Mouse (Mus musculus): ENCODE measurements around the gene Ccdc97.

- TF ChIP-seq CTCF (IDR thresholded peaks at IDR 0.05; ENCODE audit: extremely low read depth, insufficient read length, insufficient replicate concordance, low read depth, low read length): no peak
- TF ChIP-seq POLR2A (IDR thresholded peaks at IDR 0.05; ENCODE audit: low read depth, low read length): no peak
Measured at GRCm38 (mm10) chr7:25729862-25730261, 11.0 kb upstream of the Ccdc97 start.

Data from small intestine, adult 2 months (tissue).